Mouse (Mus musculus) kidney, embryonic 14.5 days (tissue): Measurements from ENCODE around the gene Vdac2. TPM values are rescaled to one million over a fixed set of nuclear protein-coding genes. Genes with fewer than 3 reads are reported as not detected.
A peak's percentile ranks its signal among the peaks of the same experiment; 100 is the strongest.

Experiments
- ATAC-seq: fragments of 200-750 bp; cut with Nextera tagmentation; 2 replicates; pipeline ENCODE4 v1.8.0; 2017; ENCODE audit warnings: moderate number of reproducible peaks, mild to moderate bottlenecking, moderate TSS enrichment, moderate library complexity; ENCODE audit not compliant: low FRiP score, low TSS enrichment
- H3K27ac ChIP-seq: fragments of 300-500 bp; sonication (generic); 2 replicates; pipeline ENCODE4 v1.5.1; 2014; ENCODE audit warnings: low read depth, mild to moderate bottlenecking, low read length, moderate library complexity, mixed read lengths
- H3K27me3 ChIP-seq: fragments of 300-500 bp; sonication (generic); 2 replicates; pipeline ENCODE4 v1.6.1; 2014; ENCODE audit warnings: mild to moderate bottlenecking, low read length; ENCODE audit not compliant: control insufficient read depth, insufficient read depth
- H3K36me3 ChIP-seq: fragments of 300-500 bp; sonication (generic); 2 replicates; pipeline ENCODE4 v1.6.1; 2014; ENCODE audit warnings: low read length, mixed read lengths; ENCODE audit not compliant: control insufficient read depth, insufficient read depth
- H3K4me1 ChIP-seq: fragments of 300-500 bp; sonication (generic); 2 replicates; pipeline ENCODE4 v1.6.1; 2014; ENCODE audit warnings: low read length, mixed read lengths; ENCODE audit not compliant: control insufficient read depth, insufficient read depth
- H3K4me2 ChIP-seq: fragments of 300-500 bp; sonication (generic); replicated peaks from 2 replicates; pipeline ENCODE4 v1.6.1; 2014; ENCODE audit warnings: low read depth, mild to moderate bottlenecking, low read length
- H3K4me3 ChIP-seq: fragments of 300-500 bp; sonication (generic); 2 replicates; pipeline ENCODE4 v1.5.1; 2014; ENCODE audit warnings: mild to moderate bottlenecking, low read length
- H3K9ac ChIP-seq: fragments of 300-500 bp; sonication (generic); 2 replicates; pipeline ENCODE4 v1.6.1; 2014; ENCODE audit warnings: low read depth, mild to moderate bottlenecking, low read length, moderate library complexity
- H3K9me3 ChIP-seq: fragments of 300-500 bp; sonication (generic); 2 replicates; pipeline ENCODE4 v1.6.1; 2016; ENCODE audit warnings: low read length; ENCODE audit not compliant: control insufficient read depth
- WGBS: fragments of 180-500 bp; shearing (Covaris S2); extraction: QIAGEN DNeasy Blood & Tissue Kit; methylation state at CpG from one replicate; pipeline ENCODE4 v1.1.7; 2014; 5-methylcytosine and 5-hydroxymethylcytosine counted together
- polyA plus RNA-seq: library from polyadenylated mRNA; unstranded; fragments of >200 nt; fragmentation: Nextera tagmentation; extraction: Ambion mirVana; gene quantifications from 2 replicates; pipeline ENCODE4 v1.2.1, GENCODE M21; 2014

The Vdac2 gene
- polyA plus RNA-seq, 1 experiment from 2014 or later, result 349 TPM

- H3K27me3 ChIP-seq, result no peaks in the 10 kb centered on the region
- H3K9ac ChIP-seq, result no peak overlapping the region
- H3K4me1 ChIP-seq, result peaks cover 18% of the 10 kb centered on the region
- H3K4me2 ChIP-seq, result no peak overlapping the region
- peak; percentile 54 for ATAC-seq
- WGBS, result 11% methylated on average over 3 of the region's 3 CpGs
- H3K36me3 ChIP-seq, result no peaks in the 10 kb centered on the region
- no peaks in the 10 kb centered on the region for H3K9me3 ChIP-seq
- H3K4me3 ChIP-seq, result no peak overlapping the region
- H3K27ac ChIP-seq, result no peak overlapping the region
Observed at GRCm38 (mm10) chr14:21855961-21856360, 30.9 kb downstream of the Vdac2 start.

GRCm38 (mm10) chr14:21856886-21857285, 31.8 kb downstream of the Vdac2 start:
- Histone ChIP-seq H3K4me2 (no peak overlapping the region), H3K4me1 (peaks cover 18% of the 10 kb centered on the region), H3K9me3 (no peaks in the 10 kb centered on the region), H3K9ac (no peak overlapping the region), H3K27ac (no peak overlapping the region), H3K27me3 (no peaks in the 10 kb centered on the region), H3K36me3 (no peaks in the 10 kb centered on the region), H3K4me3 (no peak overlapping the region)
- WGBS, result 81% methylated on average over 14 of the region's 14 CpGs
- ATAC-seq, result no peak

DNA sequence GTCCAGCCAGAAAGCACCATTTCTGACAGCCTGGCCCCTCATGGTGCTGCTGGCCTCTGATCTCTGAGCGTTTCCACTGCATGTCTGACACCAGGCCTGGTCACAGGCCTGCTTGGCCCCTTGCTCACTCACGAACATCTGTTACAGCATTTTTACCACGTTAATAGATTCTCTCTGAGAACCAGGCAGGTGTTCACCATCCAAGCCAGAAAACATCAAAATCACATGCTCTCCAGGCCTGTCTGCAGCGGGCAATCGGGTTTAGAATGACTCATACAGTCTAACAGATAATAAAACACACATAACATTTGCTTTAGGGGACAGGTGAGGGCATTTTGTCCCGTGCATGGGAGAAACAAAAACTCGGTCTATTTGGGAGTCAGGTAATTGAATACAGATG, 41.3 kb downstream of the Vdac2 start:
- Histone ChIP-seq H3K9ac (no peak overlapping the region), H3K27ac (no peak overlapping the region), H3K4me2 (no peak overlapping the region), H3K27me3 (no peaks in the 10 kb centered on the region), H3K9me3 (no peaks in the 10 kb centered on the region), H3K4me1 (no peaks in the 10 kb centered on the region), H3K36me3 (no peaks in the 10 kb centered on the region), H3K4me3 (no peak overlapping the region)
- ATAC-seq, result no peak
- WGBS, result 35% methylated on average over 7 of the region's 7 CpGs

GRCm38 (mm10) chr14:21866816-21867215, 41.8 kb downstream of the Vdac2 start:
- WGBS, result 72% methylated on average over 7 of the region's 7 CpGs
- H3K36me3 ChIP-seq, result no peaks in the 10 kb centered on the region
- no peak overlapping the region for H3K4me2 ChIP-seq
- no peak overlapping the region for H3K27ac ChIP-seq
- H3K9ac ChIP-seq, result no peak overlapping the region
- no peak overlapping the region for H3K4me3 ChIP-seq
- no peaks in the 10 kb centered on the region for H3K27me3 ChIP-seq
- no peaks in the 10 kb centered on the region for H3K4me1 ChIP-seq
- no peak for ATAC-seq
- H3K9me3 ChIP-seq, result no peaks in the 10 kb centered on the region

DNA sequence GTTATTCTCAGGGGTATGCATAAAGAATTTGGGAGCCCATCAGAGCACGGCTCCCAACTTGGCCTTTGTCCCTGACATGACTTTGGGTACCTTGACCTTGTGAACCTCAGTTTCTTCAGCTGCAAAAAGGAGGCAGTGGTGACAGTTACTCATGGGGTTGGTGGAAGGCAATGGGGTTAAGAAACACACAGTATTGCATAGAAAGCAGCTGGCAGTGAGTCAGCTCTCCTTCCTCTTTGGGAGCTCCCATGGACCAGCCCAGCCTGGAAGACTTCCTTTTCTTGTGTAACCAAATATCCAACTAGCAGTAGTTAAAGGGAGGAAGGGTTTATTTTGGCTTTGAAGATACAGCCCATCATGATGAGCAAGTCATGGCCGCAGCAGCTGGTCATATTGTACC, 65.4 kb downstream of the Vdac2 start:
- Histone ChIP-seq H3K4me3 (no peak overlapping the region), H3K4me2 (no peak overlapping the region), H3K9me3 (no peaks in the 10 kb centered on the region; the same call in 1 of the 2 replicates), H3K4me1 (peaks cover 8% of the 10 kb centered on the region; the same call in 1 of the 2 replicates), H3K27me3 (no peaks in the 10 kb centered on the region), H3K36me3 (no peaks in the 10 kb centered on the region), H3K9ac (no peak overlapping the region), H3K27ac (no peak overlapping the region)
- 55% methylated on average over 2 of the region's 2 CpGs for WGBS
- ATAC-seq, result no peak

- Histone ChIP-seq H3K27ac (peak overlapping the region; percentile 88), H3K36me3 (no peaks in the 10 kb centered on the region), H3K4me3 (no peak overlapping the region), H3K9ac (peak overlapping the region; percentile 2; the same call in 1 of the 2 replicates), H3K27me3 (0 out of 2 replicates have a peak, but pooled peaks cover 3% of the 10 kb centered on the region), H3K4me1 (peaks cover 8% of the 10 kb centered on the region; the same call in 1 of the 2 replicates), H3K9me3 (no peaks in the 10 kb centered on the region; the same call in 1 of the 2 replicates), H3K4me2 (peak overlapping the region; percentile 18)
- peak; percentile 95 for ATAC-seq
- 3% methylated on average over 15 of the region's 15 CpGs for WGBS
Observed at GRCm38 (mm10) chr14:21891581-21892340, 66.7 kb downstream of the Vdac2 start.

- Histone ChIP-seq H3K36me3 (no peaks in the 10 kb centered on the region), H3K27ac (0 out of 2 replicates have a peak overlapping the region, but pooled peaks have one; percentile 7), H3K4me3 (no peak overlapping the region), H3K9ac (no peak overlapping the region), H3K4me2 (peak overlapping the region; percentile 18; the same call in 1 of the 2 replicates), H3K27me3 (0 out of 2 replicates have a peak, but pooled peaks cover 3% of the 10 kb centered on the region), H3K4me1 (peaks cover 8% of the 10 kb centered on the region; the same call in 1 of the 2 replicates), H3K9me3 (no peaks in the 10 kb centered on the region; the same call in 1 of the 2 replicates)
- peak; percentile 58; the same call in 1 of the 2 replicates for ATAC-seq
- 33% methylated on average over 6 of the region's 6 CpGs for WGBS
Observed at GRCm38 (mm10) chr14:21892341-21892659, 67.3 kb downstream of the Vdac2 start.

Other genes with a start within 250 kb of the Vdac2 start
- not detected in 2 replicates for gene Dupd1, start 110.7 kb upstream of the Vdac2 start, polyA plus RNA-seq
- 9.8 and 13.2 TPM in 2 replicates for gene Samd8, start 74.7 kb upstream of the Vdac2 start, polyA plus RNA-seq
- gene Dusp13, start 74.1 kb upstream of the Vdac2 start, polyA plus RNA-seq, result not detected in 2 replicates
- 24.1 and 27.3 TPM in 2 replicates for gene Comtd1, start 23.7 kb downstream of the Vdac2 start, polyA plus RNA-seq
- 26.7 and 44.3 TPM in 2 replicates for gene Zfp503, start 164.4 kb downstream of the Vdac2 start, polyA plus RNA-seq
- gene Lrmda, start 194.5 kb downstream of the Vdac2 start, polyA plus RNA-seq, result 0.29 and 0.53 TPM in 2 replicates